10 mouse cellular contexts compared by ENCODE assay signal in the genomic region with DNA sequence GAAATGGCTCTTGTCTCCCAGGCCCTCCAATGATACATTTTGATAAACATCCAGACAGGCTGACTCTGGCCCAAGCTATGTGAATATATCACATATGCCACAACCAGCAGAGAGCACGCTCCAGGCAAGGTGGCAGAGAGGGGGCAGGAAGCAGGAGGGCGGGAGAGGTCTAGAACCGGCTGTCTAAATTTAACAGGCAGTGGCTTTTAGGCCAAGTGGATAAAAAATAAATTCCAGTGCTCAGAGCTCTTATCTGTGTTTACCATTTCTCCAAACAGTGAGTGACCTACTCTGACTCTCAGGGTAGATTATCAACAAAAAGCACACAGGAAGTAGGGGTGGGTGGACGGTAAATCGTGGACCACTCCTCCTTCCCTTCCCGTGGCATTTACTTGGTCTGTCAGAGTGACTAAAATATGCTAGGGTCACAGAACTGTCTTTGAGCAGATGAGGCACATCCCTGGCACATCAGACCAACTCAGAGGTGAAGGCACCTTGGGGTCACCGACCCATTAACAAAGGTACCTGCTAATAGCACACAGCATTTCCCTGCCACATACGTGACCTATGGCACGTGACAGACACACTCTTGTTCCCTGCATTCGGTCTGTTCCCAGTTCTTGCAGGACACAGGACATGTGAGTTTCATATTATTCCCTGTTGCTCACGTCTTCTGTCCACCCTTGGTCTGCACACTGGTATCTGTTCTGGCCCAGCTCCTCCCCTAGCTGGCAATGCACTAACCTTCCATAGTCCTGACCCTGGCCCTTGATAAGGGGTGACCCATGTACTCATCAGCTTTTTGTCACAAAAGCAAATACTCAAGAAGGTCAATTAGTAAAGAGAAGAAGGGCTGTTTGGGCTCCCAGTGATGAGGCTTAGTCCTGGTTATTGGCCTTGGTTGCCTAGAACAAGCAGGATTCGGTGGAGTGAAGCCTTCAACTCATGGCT. TPM values are rescaled to one million over a fixed set of nuclear protein-coding genes. Genes with fewer than 3 reads are reported as not detected.
A peak's percentile ranks its signal among the peaks of the same experiment; 100 is the strongest.
DNase-seq lines count a peak whose midpoint lies in the region; ATAC-seq and TF ChIP-seq lines count a peak whose summit lies in the region.
"Had no signal": no experiment of that assay in that cellular context is flagged by ENCODE, and none has a peak within 500 bp of the region (broad histone marks: within the 10 kb centered on the region; RNA-seq: fewer than 3 reads in every experiment).

No protein-coding gene starts in this region.

- WGBS in kidney, embryonic 14.5 days, result 54% methylated on average over 12 of the region's 12 CpGs
- 16% methylated on average over 12 of the region's 12 CpGs for WGBS in lung, embryonic 14.5 days

- H3K27ac ChIP-seq in kidney, embryonic 14.5 days (ENCODE audit: low read depth, low read length), result no peak overlapping the region
- H3K27ac ChIP-seq in lung, embryonic 14.5 days (ENCODE audit: low read depth), result no peak overlapping the region

- peak; percentile 33; the same call in 1 of the 2 replicates for ATAC-seq in kidney, embryonic 14.5 days (ENCODE audit: low FRiP score, low TSS enrichment)
- ATAC-seq in lung, embryonic 14.5 days (ENCODE audit: insufficient read depth), result peak; percentile 62; the same call in 1 of the 2 replicates
- ATAC-seq: forebrain, embryonic 16.5 days had no signal

- H3K4me1 ChIP-seq in kidney, embryonic 14.5 days (ENCODE audit: control insufficient read depth, insufficient read depth, low read length), result peaks cover 21% of the 10 kb centered on the region
- peaks cover 9% of the 10 kb centered on the region; the same call in 1 of the 2 replicates for H3K4me1 ChIP-seq in lung, embryonic 14.5 days (ENCODE audit: insufficient read depth)

- peak; percentile 90 for DNase-seq in 416B (ENCODE audit: low read depth)
- peak; percentile 53 for DNase-seq in MEL-GATA-1-ER (ENCODE audit: extremely low read depth, low read depth)
- DNase-seq in lung, embryonic 14.5 days, result peak; percentile 51
- DNase-seq in left cerebral cortex, adult 8-10 months (ENCODE audit: low spot score in 2 of 2), result no peak
- no peak for DNase-seq in right cerebral cortex, postnatal 4 days
- no peak for DNase-seq in B cell, adult 2 months
- DNase-seq: cerebellum, postnatal 36 days; spleen, adult 18-20 months had no signal

- TF ChIP-seq CTCF in lung, embryonic 14.5 days (IDR thresholded peaks at IDR 0.05; ENCODE audit: low read depth), result no peak

- no peak overlapping the region for H3K4me3 ChIP-seq in kidney, embryonic 14.5 days (ENCODE audit: low read length)
- no peak overlapping the region for H3K4me3 ChIP-seq in lung, embryonic 14.5 days (ENCODE audit: low read depth, low read length)

- no peaks in the 10 kb centered on the region for H3K9me3 ChIP-seq in kidney, embryonic 14.5 days (ENCODE audit: control insufficient read depth, low read length)
- H3K9me3 ChIP-seq in lung, embryonic 14.5 days (ENCODE audit: low read depth, low read length), result no peaks in the 10 kb centered on the region

- no peak overlapping the region for H3K4me2 ChIP-seq in kidney, embryonic 14.5 days (replicated peaks; ENCODE audit: low read depth, low read length)
- no peak overlapping the region for H3K4me2 ChIP-seq in lung, embryonic 14.5 days

- H3K36me3 ChIP-seq in kidney, embryonic 14.5 days (ENCODE audit: control insufficient read depth, insufficient read depth, low read length), result no peaks in the 10 kb centered on the region
- no peaks in the 10 kb centered on the region for H3K36me3 ChIP-seq in lung, embryonic 14.5 days (ENCODE audit: insufficient read depth)

- H3K9ac ChIP-seq in kidney, embryonic 14.5 days (ENCODE audit: low read depth, low read length), result no peak overlapping the region
- no peak overlapping the region for H3K9ac ChIP-seq in lung, embryonic 14.5 days

- H3K27me3 ChIP-seq in kidney, embryonic 14.5 days (ENCODE audit: control insufficient read depth, insufficient read depth, low read length), result no peaks in the 10 kb centered on the region
- H3K27me3 ChIP-seq in lung, embryonic 14.5 days (ENCODE audit: insufficient read depth, low read length), result no peaks in the 10 kb centered on the region

RNA-seq across cellular contexts. Expression of gene Parp12, which starts 58.3 kb away (rescaled TPM):
- 3.7 and 7.4 TPM in 2 replicates for polyA plus RNA-seq in kidney, embryonic 14.5 days (2014; fragmentation: Nextera tagmentation; extraction: Ambion mirVana)
- 7.4 and 9.8 TPM in 2 replicates for polyA plus RNA-seq in lung, embryonic 14.5 days (2014; fragmentation: Nextera tagmentation; extraction: Ambion mirVana)
- total RNA-seq in left cerebral cortex, adult 8-10 months (2022), result 10 to 100 TPM in 1 of 4 experiments, 1 to 10 TPM in 3; 6.4 to 10.2 (median 7.9) TPM

Comparison
In these comparisons a context has a peak if more than half of its experiments do, and no peak if none do; other contexts are left out.
1. DNase-seq: peak in 416B (single experiment), MEL-GATA-1-ER (single experiment) and lung, embryonic 14.5 days (single experiment); none in left cerebral cortex, adult 8-10 months (0 of 2), right cerebral cortex, postnatal 4 days (single experiment) and B cell, adult 2 months (0 of 2).